Mouse (Mus musculus) midbrain, embryonic 16.5 days (tissue): ENCODE data around the gene Fam178b. TPM values are rescaled to one million over a fixed set of nuclear protein-coding genes. Genes with fewer than 3 reads are reported as not detected.

ENCODE experiments used
- ATAC-seq: fragments of 200-750 bp; cut with Nextera tagmentation; 2 replicates; pipeline ENCODE4 v1.8.0; 2017; ENCODE audit warnings: moderate TSS enrichment
- H3K27ac ChIP-seq: fragments of 300-500 bp; sonication (generic); 2 replicates; pipeline ENCODE4 v1.5.1; 2014; ENCODE audit warnings: mild to moderate bottlenecking, low read length, mixed read lengths
- H3K27me3 ChIP-seq: fragments of 300-500 bp; sonication (generic); 2 replicates; pipeline ENCODE4 v1.6.1; 2014; ENCODE audit warnings: low read depth, low read length, mixed read lengths; ENCODE audit not compliant: control insufficient read depth, insufficient read depth
- H3K36me3 ChIP-seq: fragments of 300-500 bp; sonication (generic); 2 replicates; pipeline ENCODE4 v1.6.1; 2014; ENCODE audit warnings: mild to moderate bottlenecking, low read length, moderate library complexity, mixed read lengths; ENCODE audit not compliant: control insufficient read depth, insufficient read depth
- H3K4me1 ChIP-seq: fragments of 300-500 bp; sonication (generic); 2 replicates; pipeline ENCODE4 v1.6.1; 2014; ENCODE audit warnings: mild to moderate bottlenecking, low read length, mixed read lengths; ENCODE audit not compliant: control insufficient read depth, insufficient read depth
- H3K4me2 ChIP-seq: fragments of 300-500 bp; sonication (generic); 2 replicates; pipeline ENCODE4 v1.6.1; 2014; ENCODE audit warnings: mild to moderate bottlenecking, low read length, mixed read lengths
- H3K4me3 ChIP-seq: fragments of 300-500 bp; sonication (generic); 2 replicates; pipeline ENCODE4 v1.5.1; 2014; ENCODE audit warnings: low read depth, mild to moderate bottlenecking, low read length, moderate library complexity, mixed read lengths
- H3K9ac ChIP-seq: fragments of 300-500 bp; sonication (generic); 2 replicates; pipeline ENCODE4 v1.6.1; 2014; ENCODE audit warnings: low read depth, low read length, mixed read lengths
- H3K9me3 ChIP-seq: fragments of 300-500 bp; sonication (generic); replicated peaks from 2 replicates; pipeline ENCODE4 v1.6.1; 2014; ENCODE audit warnings: mild to moderate bottlenecking, low read length, mixed read lengths; ENCODE audit not compliant: control insufficient read depth, poor library complexity, severe bottlenecking
- WGBS: fragments of 180-500 bp; shearing (Covaris S2); extraction: QIAGEN DNeasy Blood & Tissue Kit; methylation state at CpG from one replicate; pipeline ENCODE4 v1.1.7; 2014; 5-methylcytosine and 5-hydroxymethylcytosine counted together
- polyA plus RNA-seq: library from polyadenylated mRNA; unstranded; fragments of >200 nt; fragmentation: Nextera tagmentation; extraction: Ambion mirVana; gene quantifications from 2 replicates; pipeline ENCODE4 v1.2.1, GENCODE M21; 2015

The Fam178b gene
- polyA plus RNA-seq, 1 experiment from 2014 or later: 0.33 TPM

DNA sequence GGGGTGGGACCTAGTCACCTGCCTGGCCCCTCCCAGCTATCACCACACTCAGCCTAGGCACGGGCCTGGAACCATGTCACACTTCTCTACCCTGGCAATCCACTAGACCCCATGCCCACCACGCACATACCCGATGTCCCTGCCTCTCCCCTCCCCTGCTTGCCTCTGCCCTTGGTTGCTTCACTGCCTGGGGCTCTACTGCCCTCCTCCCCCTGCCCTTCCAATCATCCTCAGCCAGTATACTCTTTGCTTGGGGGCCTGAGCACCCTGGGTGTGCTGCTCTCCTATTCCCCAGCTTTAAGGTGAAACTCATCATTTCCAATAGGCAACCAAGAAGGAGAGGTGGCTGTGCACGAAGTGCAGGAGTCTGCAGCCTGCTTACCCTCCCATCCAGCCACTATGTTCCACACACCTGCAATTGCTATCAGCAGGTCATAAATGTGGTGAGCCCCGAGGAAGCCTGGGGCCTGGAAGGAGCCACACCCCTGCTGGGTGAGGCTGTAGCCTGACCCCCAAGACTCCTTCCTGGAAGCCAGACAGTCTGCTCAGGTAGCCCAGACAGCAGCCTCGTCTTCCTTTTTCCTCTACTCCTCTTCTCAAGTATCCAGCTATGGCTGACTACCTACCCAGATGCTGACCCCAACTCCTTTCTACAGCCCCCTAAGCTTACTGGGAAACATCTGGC, 105.8 kb downstream of the Fam178b start:
- ATAC-seq: no peak
- Histone ChIP-seq H3K9ac (no peak overlapping the region), H3K4me2 (no peak overlapping the region), H3K27me3 (no peaks in the 10 kb centered on the region), H3K36me3 (no peaks in the 10 kb centered on the region), H3K4me1 (peaks cover 14% of the 10 kb centered on the region), H3K27ac (no peak overlapping the region), H3K4me3 (no peak overlapping the region), H3K9me3 (no peaks in the 10 kb centered on the region)
- 69% methylated on average over 6 of the region's 6 CpGs for WGBS

DNA sequence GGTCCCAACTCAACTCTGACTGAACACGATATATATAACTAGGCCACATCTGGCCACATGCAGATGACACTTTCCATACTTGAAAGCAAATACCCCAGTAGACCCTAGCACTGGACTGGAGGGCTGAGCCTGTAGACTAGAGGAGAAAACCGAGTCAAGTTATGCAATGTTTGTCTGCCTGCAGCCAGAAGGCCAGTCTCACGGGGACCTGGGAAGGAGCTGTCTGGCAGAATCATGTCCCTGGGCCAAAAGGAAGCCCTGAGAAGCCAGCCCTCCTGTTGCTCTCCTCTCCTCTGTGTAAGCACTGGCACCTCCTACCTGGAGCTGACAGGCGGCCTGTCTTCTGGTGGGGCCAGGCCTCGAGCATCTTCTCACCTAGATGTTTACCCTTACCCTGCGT, 107.6 kb downstream of the Fam178b start:
- H3K27ac ChIP-seq: no peak overlapping the region
- H3K4me1 ChIP-seq: peaks cover 7% of the 10 kb centered on the region
- H3K36me3 ChIP-seq: no peaks in the 10 kb centered on the region
- no peak for ATAC-seq
- no peak overlapping the region for H3K4me3 ChIP-seq
- 73% methylated on average over 6 of the region's 6 CpGs for WGBS
- H3K27me3 ChIP-seq: no peaks in the 10 kb centered on the region
- no peaks in the 10 kb centered on the region for H3K9me3 ChIP-seq
- no peak overlapping the region for H3K4me2 ChIP-seq
- no peak overlapping the region for H3K9ac ChIP-seq

DNA sequence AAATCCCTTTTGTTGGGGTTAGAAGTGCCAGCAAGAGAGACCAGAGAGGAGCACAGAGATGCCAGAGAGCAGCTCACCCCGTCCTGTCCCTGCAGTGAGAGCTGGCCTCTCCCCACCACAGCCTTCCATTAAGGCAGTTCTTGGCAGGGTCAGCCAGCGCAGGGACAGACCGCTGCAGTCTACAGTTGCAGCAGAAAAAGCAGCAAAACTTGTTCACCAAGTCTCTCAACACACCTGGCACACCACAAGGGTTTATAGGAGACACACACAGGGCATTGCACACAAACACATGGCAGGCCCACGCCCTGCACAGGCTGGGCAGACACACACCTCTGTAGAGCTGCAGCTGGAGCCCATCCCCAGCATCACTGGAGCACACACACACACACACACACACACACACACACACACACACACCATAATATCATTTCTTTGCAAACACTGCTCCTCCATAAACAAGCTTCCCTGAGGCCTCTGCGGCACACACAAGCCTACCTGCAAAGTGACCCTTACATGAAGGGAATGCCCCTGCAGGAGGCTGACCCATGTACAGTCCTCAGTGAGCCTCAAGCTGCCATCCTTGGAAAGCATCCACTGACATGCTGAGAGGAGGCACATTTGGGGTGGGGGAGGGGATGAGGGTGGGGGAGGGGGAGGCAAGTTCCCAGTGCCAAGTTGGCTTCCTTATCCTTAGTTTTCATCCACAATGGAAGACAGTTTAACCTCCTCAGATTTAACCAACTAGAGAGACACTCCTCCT, 108.6 kb downstream of the Fam178b start:
- Histone ChIP-seq H3K4me1 (no peaks in the 10 kb centered on the region), H3K27ac (no peak overlapping the region), H3K9me3 (no peaks in the 10 kb centered on the region), H3K27me3 (no peaks in the 10 kb centered on the region), H3K36me3 (no peaks in the 10 kb centered on the region), H3K4me2 (no peak overlapping the region), H3K4me3 (no peak overlapping the region), H3K9ac (no peak overlapping the region)
- 80% methylated on average over 5 of the region's 5 CpGs for WGBS
- no peak for ATAC-seq

DNA sequence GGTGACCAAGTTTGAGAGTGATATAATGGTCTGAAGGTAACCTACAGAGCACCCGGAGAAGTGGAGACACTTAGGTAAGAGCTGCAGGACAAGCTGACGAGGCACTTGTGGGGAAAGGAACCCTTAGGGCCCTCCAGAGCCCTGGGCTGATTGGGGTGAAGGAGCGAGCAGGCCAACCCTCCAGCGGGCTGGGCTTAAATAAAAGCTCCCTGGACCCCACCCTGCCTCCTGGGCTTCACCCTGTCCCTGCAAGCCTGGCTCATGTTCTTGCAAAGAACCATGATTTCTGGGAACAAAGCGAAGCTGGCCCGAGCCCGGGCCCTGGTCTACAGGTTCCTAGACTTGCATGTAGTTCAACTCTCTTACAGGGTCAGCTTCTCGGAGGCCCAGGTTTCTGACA, 109.5 kb downstream of the Fam178b start:
- Histone ChIP-seq H3K4me3 (no peak overlapping the region), H3K4me2 (no peak overlapping the region), H3K9me3 (no peaks in the 10 kb centered on the region), H3K36me3 (no peaks in the 10 kb centered on the region), H3K9ac (no peak overlapping the region), H3K27ac (no peak overlapping the region), H3K27me3 (no peaks in the 10 kb centered on the region), H3K4me1 (no peaks in the 10 kb centered on the region)
- 87% methylated on average over 8 of the region's 8 CpGs for WGBS
- ATAC-seq: no peak

DNA sequence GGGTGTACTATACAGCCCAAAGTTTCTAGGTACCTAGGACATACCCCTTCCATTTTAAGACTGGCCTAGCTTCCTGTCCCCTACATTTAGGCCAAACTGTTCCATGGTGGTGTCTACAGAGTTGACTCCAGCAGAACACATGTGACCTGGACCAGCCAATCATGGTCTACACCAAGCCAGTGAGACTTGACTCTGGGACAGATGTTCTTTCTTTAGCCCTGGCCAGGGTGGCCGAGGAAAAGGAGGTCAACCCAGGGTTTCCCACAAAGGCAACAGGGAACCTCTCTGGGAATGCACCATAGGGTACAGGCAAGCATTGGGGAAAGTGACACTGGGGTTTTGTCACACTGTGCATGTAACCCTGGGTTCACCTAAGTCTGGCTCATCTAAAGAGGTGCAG, 110.3 kb downstream of the Fam178b start:
- ATAC-seq: no peak
- Histone ChIP-seq H3K9me3 (no peaks in the 10 kb centered on the region), H3K4me1 (no peaks in the 10 kb centered on the region), H3K27me3 (no peaks in the 10 kb centered on the region), H3K27ac (no peak overlapping the region), H3K4me3 (no peak overlapping the region), H3K4me2 (no peak overlapping the region), H3K9ac (no peak overlapping the region), H3K36me3 (no peaks in the 10 kb centered on the region)
- 47% methylated on average over 1 of the region's 1 CpGs for WGBS

DNA sequence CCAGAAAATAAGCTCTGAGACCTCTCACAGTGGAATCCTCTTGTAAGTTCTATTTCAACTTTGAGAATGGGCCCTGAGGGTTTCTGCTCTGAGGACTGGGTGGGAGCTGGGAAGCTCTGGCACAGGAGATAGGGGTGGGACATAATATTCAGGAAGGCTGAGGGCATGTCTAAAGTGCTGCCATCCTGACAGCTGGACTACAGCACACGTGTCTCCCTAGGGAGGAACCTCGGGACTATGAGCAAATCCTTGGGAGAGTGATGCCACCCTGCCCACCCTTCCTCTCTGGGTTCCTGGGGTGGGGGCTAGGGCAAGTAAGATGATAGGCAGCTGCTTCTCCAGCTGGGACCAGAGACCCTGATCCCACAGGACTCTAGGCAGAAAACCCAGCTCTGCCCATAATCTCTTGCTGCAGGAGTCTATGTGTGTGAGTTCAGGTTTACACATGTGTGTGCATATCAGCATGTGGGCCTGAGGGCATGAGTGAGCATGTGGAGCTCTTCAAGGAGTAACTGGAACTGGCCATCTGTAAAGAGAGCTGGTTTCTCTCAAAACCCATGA, 110.8 kb downstream of the Fam178b start:
- Histone ChIP-seq H3K27ac (no peak overlapping the region), H3K9me3 (no peaks in the 10 kb centered on the region), H3K4me1 (no peaks in the 10 kb centered on the region), H3K27me3 (no peaks in the 10 kb centered on the region), H3K4me2 (no peak overlapping the region), H3K4me3 (no peak overlapping the region), H3K9ac (no peak overlapping the region), H3K36me3 (no peaks in the 10 kb centered on the region)
- whole genome bisulfite sequencing: 63% methylated on average over 2 of the region's 2 CpGs
- no peak for ATAC-seq

DNA sequence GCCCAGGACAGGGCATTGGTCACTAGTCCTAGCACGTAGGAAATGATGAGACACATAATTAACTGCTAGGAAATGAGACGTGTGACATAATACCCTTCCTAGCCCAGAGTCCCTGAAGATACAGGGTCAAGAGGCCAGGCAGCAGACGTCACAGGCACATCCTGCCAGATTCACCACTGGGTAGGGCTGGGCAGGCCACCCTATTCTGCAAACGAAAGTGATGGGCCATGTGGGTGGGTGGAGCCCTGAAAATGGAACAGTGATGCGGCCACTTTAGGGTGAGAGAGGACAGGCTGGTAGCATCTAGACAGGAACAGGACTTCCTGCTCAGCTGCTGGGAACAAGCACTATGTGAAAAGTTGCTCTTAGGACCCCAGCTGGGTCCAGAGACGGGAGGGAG, 111.4 kb downstream of the Fam178b start:
- ATAC-seq: no peak
- no peak overlapping the region for H3K4me3 ChIP-seq
- no peaks in the 10 kb centered on the region for H3K36me3 ChIP-seq
- no peak overlapping the region for H3K27ac ChIP-seq
- no peak overlapping the region for H3K4me2 ChIP-seq
- WGBS: 62% methylated on average over 6 of the region's 6 CpGs
- no peaks in the 10 kb centered on the region for H3K9me3 ChIP-seq
- no peaks in the 10 kb centered on the region for H3K4me1 ChIP-seq
- H3K27me3 ChIP-seq: no peaks in the 10 kb centered on the region
- H3K9ac ChIP-seq: no peak overlapping the region

DNA sequence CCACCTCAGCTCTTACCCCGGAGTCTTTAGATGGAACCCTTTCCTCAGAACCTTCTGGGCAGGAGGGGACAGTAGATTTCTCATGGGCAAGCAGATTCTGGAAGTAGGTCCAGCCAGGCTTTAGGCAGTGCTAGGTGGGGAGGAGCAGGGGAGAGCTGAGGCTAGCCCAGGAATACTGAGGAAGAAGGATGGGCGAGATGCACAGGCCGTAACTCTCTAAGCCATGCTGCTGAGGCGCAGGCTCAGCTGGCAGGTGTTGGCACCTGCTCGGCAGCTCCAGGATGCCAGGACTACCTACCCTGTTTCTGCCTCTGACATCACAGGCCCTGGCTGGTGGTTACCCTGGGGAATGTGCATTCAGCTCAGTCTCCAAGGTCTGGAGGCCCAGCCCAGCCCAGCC, 112.7 kb downstream of the Fam178b start:
- no peak overlapping the region for H3K4me2 ChIP-seq
- H3K27ac ChIP-seq: no peak overlapping the region
- H3K36me3 ChIP-seq: no peaks in the 10 kb centered on the region
- no peaks in the 10 kb centered on the region for H3K27me3 ChIP-seq
- ATAC-seq: no peak
- 88% methylated on average over 5 of the region's 5 CpGs for WGBS
- 0 out of 2 replicates have a peak, but pooled peaks cover 2% of the 10 kb centered on the region for H3K4me1 ChIP-seq
- no peak overlapping the region for H3K4me3 ChIP-seq
- H3K9me3 ChIP-seq: no peaks in the 10 kb centered on the region
- no peak overlapping the region for H3K9ac ChIP-seq

DNA sequence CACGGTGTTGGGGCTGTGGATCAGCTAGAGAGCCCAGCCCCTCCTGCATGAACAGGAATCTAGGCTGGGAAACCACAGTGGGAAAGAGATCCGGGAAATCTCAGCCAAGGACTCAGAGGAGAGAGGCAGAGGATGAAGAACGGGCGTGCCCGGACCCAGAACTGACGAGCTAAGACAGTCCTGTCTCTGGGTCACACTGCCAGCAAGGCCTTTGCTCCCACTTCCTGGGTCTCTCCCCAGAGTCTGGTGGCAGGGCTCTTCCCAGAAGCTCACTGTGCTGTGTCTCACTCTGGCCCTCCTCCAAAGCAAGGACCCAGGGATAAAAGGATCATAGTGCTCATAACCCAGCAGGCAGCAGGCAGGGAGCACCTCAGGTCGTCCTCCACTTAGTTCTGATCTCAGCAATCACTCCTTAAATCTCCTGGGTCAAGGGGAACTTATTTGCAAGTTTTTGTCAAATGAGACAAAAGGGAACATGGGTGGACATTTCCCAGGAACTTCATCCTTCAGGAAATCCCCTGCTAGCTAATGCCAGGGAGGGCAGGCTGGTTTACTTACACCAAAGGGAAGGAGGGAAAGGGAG, 113.2 kb downstream of the Fam178b start:
- no peak overlapping the region for H3K27ac ChIP-seq
- no peak overlapping the region for H3K9ac ChIP-seq
- H3K27me3 ChIP-seq: no peaks in the 10 kb centered on the region
- 0 out of 2 replicates have a peak, but pooled peaks cover 2% of the 10 kb centered on the region for H3K4me1 ChIP-seq
- H3K4me3 ChIP-seq: no peak overlapping the region
- H3K4me2 ChIP-seq: no peak overlapping the region
- H3K36me3 ChIP-seq: no peaks in the 10 kb centered on the region
- 45% methylated on average over 7 of the region's 7 CpGs for WGBS
- no peaks in the 10 kb centered on the region for H3K9me3 ChIP-seq
- no peak for ATAC-seq
